Comparison of ENCODE assay signal across 8 mouse cellular contexts in genomic region chr14:61360131-61360980, GRCm38 (mm10). TPM values are rescaled to one million over a fixed set of nuclear protein-coding genes. Genes with fewer than 3 reads are reported as not detected.
DNase-seq lines count a peak whose midpoint lies in the region; ATAC-seq and TF ChIP-seq lines count a peak whose summit lies in the region.

TSS of gene Ebpl (minus strand) at chr14:61360439.

- no peaks in the 10 kb centered on the region for H3K9me3 ChIP-seq in CH12.LX (replicated peaks; ENCODE audit: low read length)
- no peaks in the 10 kb centered on the region for H3K9me3 ChIP-seq in forebrain, embryonic 12.5 days
- H3K9me3 ChIP-seq in liver, postnatal 0 days (ENCODE audit: low read length) = no peaks in the 10 kb centered on the region
- no peaks in the 10 kb centered on the region for H3K9me3 ChIP-seq in neural tube, embryonic 14.5 days (ENCODE audit: control insufficient read depth, low read length)

- WGBS in forebrain, embryonic 12.5 days = under 1% methylated on average over 40 of the region's 40 CpGs
- WGBS in large intestine, adult 2 months = under 1% methylated on average over 40 of the region's 40 CpGs
- WGBS in liver, postnatal 0 days (ENCODE audit: insufficient replicate concordance) = under 1% methylated on average over 35 of the region's 40 CpGs
- WGBS in neural tube, embryonic 14.5 days = 1% methylated on average over 40 of the region's 40 CpGs

- no peaks in the 10 kb centered on the region for H3K27me3 ChIP-seq in CH12.LX (replicated peaks)
- H3K27me3 ChIP-seq in forebrain, embryonic 12.5 days = no peaks in the 10 kb centered on the region
- H3K27me3 ChIP-seq in liver, postnatal 0 days (ENCODE audit: insufficient read depth, low read length) = no peaks in the 10 kb centered on the region
- no peaks in the 10 kb centered on the region for H3K27me3 ChIP-seq in neural tube, embryonic 14.5 days (ENCODE audit: control insufficient read depth, insufficient read depth, low read length)

- H3K4me2 ChIP-seq in CH12.LX (ENCODE audit: insufficient read depth, low read depth, poor library complexity, severe bottlenecking) = peak within 1 kb of the TSS; percentile 55
- peak within 1 kb of the TSS; percentile 60 for H3K4me2 ChIP-seq in forebrain, embryonic 12.5 days
- H3K4me2 ChIP-seq in liver, postnatal 0 days (ENCODE audit: low read depth, low read length) = peak within 1 kb of the TSS; percentile 91
- H3K4me2 ChIP-seq in neural tube, embryonic 14.5 days (ENCODE audit: low read depth, low read length) = peak within 1 kb of the TSS; percentile 55

- H3K9ac ChIP-seq in CH12.LX (ENCODE audit: insufficient read depth, low read depth) = peak within 1 kb of the TSS; percentile 41
- peak within 1 kb of the TSS; percentile 80 for H3K9ac ChIP-seq in forebrain, embryonic 12.5 days
- H3K9ac ChIP-seq in liver, postnatal 0 days (replicated peaks) = peak within 1 kb of the TSS; percentile 68
- H3K9ac ChIP-seq in neural tube, embryonic 14.5 days (replicated peaks; ENCODE audit: low read depth, low read length) = peak within 1 kb of the TSS; percentile 54

- ATAC-seq in forebrain, embryonic 12.5 days (ENCODE audit: low FRiP score) = peak; percentile 96
- peak; percentile 92 for ATAC-seq in liver, postnatal 0 days
- ATAC-seq in neural tube, embryonic 14.5 days (ENCODE audit: low read depth) = peak; percentile 97

- no peaks in the 10 kb centered on the region for H3K79me2 ChIP-seq in CH12.LX (replicated peaks; ENCODE audit: control insufficient read depth, extremely low read depth, insufficient read depth, poor library complexity, severe bottlenecking)

- peaks cover 4 to 32% of the 10 kb centered on the region in 2 experiments for H3K4me1 ChIP-seq in CH12.LX (ENCODE audit: control insufficient read depth in 1 of 2, insufficient read depth in 2 of 2)
- H3K4me1 ChIP-seq in forebrain, embryonic 12.5 days = peaks cover 10% of the 10 kb centered on the region
- H3K4me1 ChIP-seq in liver, postnatal 0 days (ENCODE audit: insufficient read depth) = peaks cover 25% of the 10 kb centered on the region
- H3K4me1 ChIP-seq in neural tube, embryonic 14.5 days (ENCODE audit: control insufficient read depth, insufficient read depth, low read length) = 0 out of 2 replicates have a peak, but pooled peaks cover 3% of the 10 kb centered on the region

- TF ChIP-seq EP300 in CH12.LX (IDR thresholded peaks at IDR 0.05; ENCODE audit: low read length) = no peak
- no peak for TF ChIP-seq EP300 in liver, postnatal 0 days (IDR thresholded peaks at IDR 0.05; ENCODE audit: low read depth)

- peak within 1 kb of the TSS; percentile 64 to 82 (median 67) for H3K4me3 ChIP-seq in CH12.LX (replicated peaks in 1 of 3; ENCODE audit: low read depth in 2 of 3, low read length in 2 of 3, poor library complexity in 1 of 3)
- peak within 1 kb of the TSS; percentile 70 for H3K4me3 ChIP-seq in forebrain, embryonic 12.5 days (replicated peaks)
- peak within 1 kb of the TSS; percentile 63 for H3K4me3 ChIP-seq in liver, postnatal 0 days (ENCODE audit: low read depth, low read length)
- H3K4me3 ChIP-seq in neural tube, embryonic 14.5 days (ENCODE audit: low read depth, low read length) = peak within 1 kb of the TSS; percentile 42

- TF ChIP-seq POLR2A in CH12.LX (IDR thresholded peaks at IDR 0.05; ENCODE audit: low read depth, low read length) = peak; percentile 95

- peaks cover 0 to 41% of the 10 kb centered on the region in 2 experiments for H3K36me3 ChIP-seq in CH12.LX (replicated peaks in 1 of 2; ENCODE audit: control insufficient read depth in 1 of 2, insufficient read depth in 1 of 2, low read length in 1 of 2)
- 0 out of 2 replicates have a peak, but pooled peaks cover 5% of the 10 kb centered on the region for H3K36me3 ChIP-seq in forebrain, embryonic 12.5 days (replicated peaks)
- H3K36me3 ChIP-seq in liver, postnatal 0 days (replicated peaks; ENCODE audit: insufficient read depth, low read length) = peaks cover 4% of the 10 kb centered on the region; the same call in 1 of the 2 replicates
- peaks cover 1% of the 10 kb centered on the region; the same call in 1 of the 2 replicates for H3K36me3 ChIP-seq in neural tube, embryonic 14.5 days (ENCODE audit: control insufficient read depth, insufficient read depth, low read length)

- TF ChIP-seq CTCF in CH12.LX (conservative IDR thresholded peaks at IDR 0.05 in 1 of 2, IDR thresholded peaks at IDR 0.05 in 1 of 2; ENCODE audit: low read depth in 2 of 2, low read length in 2 of 2) = no peak
- TF ChIP-seq CTCF in liver, postnatal 0 days (IDR thresholded peaks at IDR 0.05; ENCODE audit: low read depth) = peak; percentile 16; the same call in 1 of the 2 replicates

- DNase-seq in CH12.LX (ENCODE audit: extremely low read depth) = peak; percentile 93
- peak; percentile 81 for DNase-seq in c-Kit-positive CD71-positive TER-119-negative erythroid progenitor cells, embryonic 14.5 days (ENCODE audit: low read depth)
- DNase-seq in heart, postnatal 10 days = peak; percentile 94
- peak; percentile 75 for DNase-seq in large intestine, adult 2 months (ENCODE audit: low read depth, low spot score)
- DNase-seq in liver, postnatal 0 days = peak; percentile 93
- DNase-seq in testis, postnatal 10 days (ENCODE audit: low spot score) = peak; percentile 96

- dilution Hi-C loops in CH12.LX (cut with MboI; ENCODE audit: extremely low pct_ligation_motif_present, extremely low pct_unique_long_range_greater_than_20kb, low sequenced_read_pairs) = no loop called here

- intact Hi-C loops in heart, postnatal 10 days (cut with DNase I) = no loop called here

- in situ Hi-C loops in CH12.LX (cut with MboI; ENCODE audit: low pct_ligation_motif_present, low pct_unique_long_range_greater_than_20kb, low sequenced_read_pairs) = no loop called here

- TF ChIP-seq RAD21 in CH12.LX (IDR thresholded peaks at IDR 0.05; ENCODE audit: low read depth, low read length) = no peak

- peak within 1 kb of the TSS; percentile 55 for H3K27ac ChIP-seq in CH12.LX (ENCODE audit: insufficient read depth, low read depth)
- peak within 1 kb of the TSS; percentile 82 for H3K27ac ChIP-seq in forebrain, embryonic 12.5 days
- peak within 1 kb of the TSS; percentile 88 for H3K27ac ChIP-seq in liver, postnatal 0 days (ENCODE audit: low read depth)
- peak within 1 kb of the TSS; percentile 41 for H3K27ac ChIP-seq in neural tube, embryonic 14.5 days (ENCODE audit: low read depth, low read length)

TF ChIP-seq in CH12.LX, 34 proteins besides CTCF, POLR2A, EP300 and RAD21:
- TF ChIP-seq USF2 (conservative IDR thresholded peaks at IDR 0.05; ENCODE audit: low read depth, low read length) (no peak), BHLHE40 (IDR thresholded peaks at IDR 0.05; ENCODE audit: low read depth, low read length) (no peak), E2F4 (IDR thresholded peaks at IDR 0.05; ENCODE audit: insufficient replicate concordance, low read depth, low read length) (no peak), NELFE (IDR thresholded peaks at IDR 0.05; ENCODE audit: low read depth, low read length) (peak; percentile 89), ELF1 (IDR thresholded peaks at IDR 0.05; ENCODE audit: low read depth, low read length) (peak; percentile 81), UBTF (IDR thresholded peaks at IDR 0.05; ENCODE audit: low read depth, low read length) (peak; percentile 96; the same call in 1 of the 2 replicates), JUND (conservative IDR thresholded peaks at IDR 0.05; ENCODE audit: low read depth, low read length) (no peak), HCFC1 (IDR thresholded peaks at IDR 0.05; ENCODE audit: low read depth, low read length) (peak; percentile 20; the same call in 1 of the 2 replicates), RCOR1 (conservative IDR thresholded peaks at IDR 0.05; ENCODE audit: low read depth, low read length) (no peak), MAX (IDR thresholded peaks at IDR 0.05; ENCODE audit: low read length) (no peak), TBP (conservative IDR thresholded peaks at IDR 0.05; ENCODE audit: low read depth, low read length) (0 out of 2 replicates have a peak, but pooled peaks have one; percentile 33), ZMIZ1 (IDR thresholded peaks at IDR 0.05; ENCODE audit: low read depth, low read length) (peak; percentile 81), NRF1 (IDR thresholded peaks at IDR 0.05; ENCODE audit: low read depth, low read length) (peak; percentile 81), MXI1 (IDR thresholded peaks at IDR 0.05; ENCODE audit: low read depth, low read length) (no peak; the same call in 1 of the 2 replicates), POLR2AphosphoS2 (IDR thresholded peaks at IDR 0.05; ENCODE audit: low read depth, low read length) (peak; percentile 83), USF1 (IDR thresholded peaks at IDR 0.05; ENCODE audit: low read depth, low read length) (no peak), CHD2 (IDR thresholded peaks at IDR 0.05; ENCODE audit: low read length) (no peak), KAT2A (IDR thresholded peaks at IDR 0.05; ENCODE audit: insufficient replicate concordance, low read length) (no peak)

RNA-seq across cellular contexts. Expression of gene Ebpl, which starts in this region (rescaled TPM):
- 3.6 and 3.7 TPM in 2 replicates for total RNA-seq in CH12.LX (2012; rRNA removed)
- 4.8 TPM in 2 replicates for total RNA-seq in CH12.LX (2014; rRNA removed)
- polyA plus RNA-seq in CH12.LX (2012; ENCODE audit: insufficient read length, low read depth) = 10.2 and 12.9 TPM in 2 replicates
- 10.4 and 11.1 TPM in 2 replicates for polyA plus RNA-seq in forebrain, embryonic 12.5 days (2016; fragmentation: Nextera tagmentation; extraction: Ambion mirVana)
- 1 to 10 TPM; 1.9 to 2.1 TPM for total RNA-seq in heart, postnatal 10 days (2021)
- polyA plus RNA-seq in large intestine, adult 2 months (2012; rRNA removed) = 1.8 and 1.9 TPM in 2 replicates
- 13.3 and 13.8 TPM in 2 replicates for polyA plus RNA-seq in liver, postnatal 0 days (2015; fragmentation: Nextera tagmentation; extraction: Ambion mirVana)
- polyA plus RNA-seq in neural tube, embryonic 14.5 days (2014; fragmentation: Nextera tagmentation; extraction: Ambion mirVana) = 10.9 and 11.1 TPM in 2 replicates

Comparison
In these comparisons a context has a peak if more than half of its experiments do, and no peak if none do; other contexts are left out.
1. Peak in every context shown above with its lines: DNase-seq, ATAC-seq, H3K4me3 ChIP-seq and H3K27ac ChIP-seq.